Mouse (Mus musculus) cerebellum, adult 8-10 months (tissue): ENCODE measurements around the gene Ets1.

ENCODE experiments used
- DNase-seq: peaks from one replicate; pipeline ENCODE4 v3.0.0; 2022

The Ets1 gene

DNA sequence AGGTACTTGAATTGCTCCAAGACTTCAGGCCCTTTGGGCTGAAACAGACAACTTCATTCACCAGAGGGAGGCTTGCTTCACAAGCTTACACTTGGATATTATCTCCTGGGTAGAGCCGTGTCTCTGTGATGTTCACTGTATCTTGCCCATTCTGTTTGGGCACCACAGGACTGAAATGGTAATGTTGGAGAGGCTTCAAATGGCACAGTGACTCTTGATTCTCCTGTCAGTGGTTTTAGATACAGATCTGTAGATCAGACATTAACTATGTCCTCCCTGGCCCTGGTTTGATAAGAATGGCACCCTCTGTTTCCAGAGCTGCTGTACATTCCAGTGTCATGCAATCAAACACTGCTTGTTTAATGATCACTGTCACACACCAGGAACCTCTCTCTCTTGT is 77.1 kb downstream of the Ets1 start:
- DNase-seq, result no peak

DNA sequence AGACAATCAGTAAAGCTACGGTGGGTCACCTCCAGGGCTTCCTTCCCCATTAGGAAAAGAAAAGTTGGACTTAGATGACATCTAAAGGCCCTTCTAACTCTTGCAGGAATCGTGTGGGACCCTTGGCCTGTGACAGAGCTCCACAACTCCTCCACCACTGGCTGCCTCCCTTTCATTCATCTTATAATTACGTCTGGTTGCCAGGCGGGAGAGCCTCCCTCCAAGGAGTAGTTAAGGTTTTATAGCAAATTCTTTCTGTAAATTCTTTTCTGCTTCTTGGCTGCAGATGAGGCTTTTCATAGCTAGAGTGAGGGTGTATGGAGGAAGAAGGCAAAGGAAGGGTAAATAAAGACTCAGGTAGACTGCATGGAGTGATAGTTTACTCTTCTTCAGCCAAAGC is 77.8 kb downstream of the Ets1 start:
- DNase-seq, result no peak

DNA sequence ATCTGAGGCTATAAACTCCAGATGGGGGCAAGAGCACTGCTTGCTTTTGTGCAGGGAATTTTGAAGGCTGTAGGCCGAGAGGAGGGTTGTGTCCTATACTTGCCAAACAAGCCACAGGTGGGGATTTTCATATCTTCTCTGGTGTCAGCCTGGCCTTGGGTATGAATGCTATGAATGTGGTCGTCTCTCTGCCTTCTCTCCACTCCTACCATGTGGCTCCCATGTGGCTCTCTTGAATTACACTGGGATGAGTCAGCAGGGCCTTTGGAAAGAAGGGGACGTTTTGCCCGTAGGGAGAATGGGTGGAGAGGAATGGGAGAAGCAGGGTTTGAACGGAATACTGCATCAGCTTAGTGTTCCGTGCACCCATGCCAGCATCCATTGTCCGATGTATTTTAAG is 78.5 kb downstream of the Ets1 start:
- DNase-seq, result no peak

DNA sequence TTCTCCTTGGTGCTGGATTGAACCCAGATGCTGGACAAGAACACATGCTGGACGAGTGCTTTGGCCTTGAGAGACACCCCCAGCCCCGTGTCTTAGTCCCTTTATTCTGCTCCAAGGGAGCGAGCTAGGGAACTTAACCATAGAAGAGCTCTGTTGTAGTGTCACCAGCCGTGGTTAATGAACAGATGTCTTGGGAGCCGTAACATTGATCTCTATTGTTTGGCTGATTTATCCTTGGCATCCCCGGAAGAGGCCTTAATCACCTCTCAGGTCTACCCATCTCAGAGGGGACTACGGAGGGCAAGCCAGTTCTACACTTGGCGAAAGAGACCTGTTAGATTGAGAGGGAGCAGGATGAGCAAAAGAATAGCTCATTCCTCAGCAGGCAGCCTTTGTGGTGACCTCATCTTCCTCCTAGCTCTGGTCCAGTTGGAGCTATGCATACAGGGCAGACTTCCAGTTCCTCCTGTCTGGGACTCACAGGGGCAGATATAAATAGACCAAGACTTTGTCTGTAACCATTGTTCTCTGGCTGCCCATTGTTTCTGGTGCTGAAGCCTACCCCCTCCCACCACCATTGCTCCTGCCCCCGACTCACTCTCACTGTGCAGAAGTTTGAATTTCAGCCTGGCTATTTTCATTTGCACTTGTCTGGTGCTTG is 79.9 kb downstream of the Ets1 start:
- peak; percentile 41 for DNase-seq

DNA sequence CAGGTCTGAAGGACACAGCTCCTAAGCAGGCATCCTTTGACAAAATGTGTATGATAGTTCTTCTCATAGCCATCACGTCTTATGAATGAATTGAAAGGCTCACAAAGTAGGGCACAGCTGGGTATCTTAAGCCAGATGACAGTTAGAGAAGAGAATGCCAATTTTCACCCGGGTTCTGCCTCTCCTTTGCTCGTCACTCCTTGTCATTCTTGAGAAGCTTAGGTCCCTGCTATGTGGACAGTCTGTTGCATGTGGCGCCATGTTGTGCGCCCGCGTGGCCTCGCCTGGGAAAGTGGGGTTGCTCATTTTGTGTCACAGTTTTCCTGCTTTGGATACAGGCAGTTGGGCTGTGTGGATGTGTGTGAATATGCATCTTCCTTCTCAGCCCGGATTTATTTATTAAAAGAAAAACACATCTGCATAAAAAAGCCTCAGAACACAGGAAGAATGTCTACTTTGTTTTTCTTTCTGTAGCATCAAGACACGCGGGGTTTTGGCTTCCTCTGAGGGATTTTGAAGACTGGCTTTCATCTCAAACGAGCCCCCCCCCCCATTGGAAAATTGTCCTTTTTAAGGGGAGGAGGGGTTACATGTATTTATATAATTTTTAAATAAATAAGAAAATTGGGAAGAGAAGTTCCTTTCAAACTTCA is 81.4 kb downstream of the Ets1 start:
- no peak for DNase-seq

DNA sequence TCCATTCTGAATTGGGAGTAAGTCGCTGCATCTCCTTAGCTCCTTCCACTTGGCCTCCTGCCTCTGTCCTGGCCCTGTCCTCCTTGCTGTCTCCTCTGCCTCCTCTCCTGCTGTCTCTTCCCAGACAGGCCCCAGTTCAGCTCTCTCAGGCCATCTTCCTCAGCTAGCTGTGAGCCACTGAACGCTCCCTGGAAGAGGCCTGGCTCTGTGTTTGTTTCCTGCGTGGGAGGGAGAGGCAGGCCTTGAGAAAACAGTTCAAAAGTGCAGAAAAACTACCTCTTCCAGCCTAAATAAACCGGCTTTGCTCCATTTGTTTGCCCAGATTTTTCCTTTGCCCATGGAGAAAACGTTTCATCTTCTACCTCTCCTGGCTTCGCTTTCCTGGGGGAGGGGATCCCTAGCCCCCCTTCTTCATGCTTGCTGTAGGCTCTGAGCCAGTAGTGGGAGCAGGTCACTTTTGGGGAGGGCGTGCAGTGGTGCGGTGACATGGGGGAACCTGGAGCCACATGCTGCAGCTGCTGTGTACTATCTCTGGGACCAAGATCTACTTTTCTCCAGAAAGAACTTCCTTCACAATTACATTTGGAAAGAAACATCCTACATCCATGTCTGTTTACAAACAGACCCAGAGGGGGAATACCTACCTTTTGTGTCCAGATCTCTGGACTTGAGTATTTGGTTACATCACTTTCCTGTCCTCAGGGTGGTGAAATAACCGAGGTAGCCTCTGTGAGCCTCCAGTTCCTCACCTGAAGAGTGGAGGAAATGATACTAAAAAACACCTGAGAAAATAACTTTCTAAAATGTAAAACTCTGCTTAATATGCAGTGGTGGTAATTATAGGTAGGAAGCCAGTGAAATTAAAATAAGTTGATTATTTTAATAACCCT is 82.2 kb downstream of the Ets1 start:
- no peak for DNase-seq

DNA sequence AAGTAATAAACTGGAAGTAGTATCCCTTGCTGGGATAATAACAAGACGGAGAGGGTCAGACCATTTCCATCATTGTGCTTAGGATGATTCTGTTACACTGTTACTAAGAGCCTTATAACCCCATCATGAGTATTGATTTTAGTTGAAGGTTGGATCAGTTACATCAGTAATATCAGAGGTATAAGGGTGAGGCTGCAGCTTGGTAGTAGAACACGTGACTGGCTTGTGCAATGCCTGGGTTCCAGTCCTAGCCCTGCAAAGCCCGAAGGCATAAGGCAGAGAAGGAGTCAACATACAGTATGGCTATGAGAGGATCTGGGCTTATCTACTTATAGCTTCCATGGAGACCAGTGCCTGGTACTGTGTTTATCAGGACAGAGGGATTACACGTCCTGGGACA is 82.8 kb downstream of the Ets1 start:
- DNase-seq, result no peak

DNA sequence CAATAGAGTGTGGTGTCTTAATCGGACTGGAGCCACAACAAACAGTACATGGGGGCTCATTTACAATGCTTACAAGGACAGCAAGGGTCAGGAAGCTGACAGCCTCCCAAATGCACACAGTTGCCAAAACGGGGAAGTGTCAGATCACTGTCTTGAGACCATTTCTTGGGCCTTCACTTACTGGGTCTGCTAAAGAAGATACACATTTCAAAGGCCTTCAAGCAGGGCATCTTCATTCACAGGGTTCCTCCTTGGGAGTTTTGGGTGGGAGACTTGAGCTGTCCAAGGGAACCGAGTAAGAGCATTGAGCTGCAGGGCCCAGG is 83.9 kb downstream of the Ets1 start:
- no peak for DNase-seq

DNA sequence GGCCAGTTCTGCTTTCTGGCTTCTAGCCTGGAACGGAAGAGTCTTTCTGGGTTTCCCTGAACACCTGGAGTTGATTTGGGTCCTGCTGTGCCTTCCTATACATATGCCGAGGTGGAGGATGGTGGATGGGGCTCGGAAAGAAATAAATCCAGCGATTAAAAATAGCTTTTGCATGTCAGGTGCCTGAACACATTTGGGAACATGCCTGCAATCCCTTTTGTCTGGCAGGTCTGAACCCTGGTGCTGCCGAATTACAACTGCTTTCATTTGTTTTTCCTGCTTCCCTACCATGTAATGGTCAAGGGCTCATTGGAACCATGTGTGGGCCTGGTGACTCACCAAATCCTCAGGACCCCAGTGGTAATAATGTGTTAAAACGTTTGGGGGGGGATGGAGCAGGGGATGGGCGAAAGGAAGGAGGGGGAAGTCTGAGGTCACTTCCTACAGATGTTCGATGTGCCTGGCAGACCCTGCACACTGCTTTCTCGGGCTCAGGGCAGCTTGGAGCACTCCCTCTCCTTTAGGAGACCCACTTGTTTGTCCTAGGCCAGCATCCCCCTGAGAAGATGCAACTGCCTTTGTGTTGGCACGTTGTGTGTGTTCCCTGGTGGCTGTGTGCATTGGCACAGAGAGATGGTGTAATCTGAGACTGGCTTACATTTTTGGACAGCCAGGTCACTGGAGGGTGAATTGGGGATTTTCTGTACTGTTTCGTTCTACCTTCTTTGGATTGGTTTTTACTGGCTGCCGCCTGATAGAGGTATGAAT is 84.4 kb downstream of the Ets1 start:
- no peak for DNase-seq

DNA sequence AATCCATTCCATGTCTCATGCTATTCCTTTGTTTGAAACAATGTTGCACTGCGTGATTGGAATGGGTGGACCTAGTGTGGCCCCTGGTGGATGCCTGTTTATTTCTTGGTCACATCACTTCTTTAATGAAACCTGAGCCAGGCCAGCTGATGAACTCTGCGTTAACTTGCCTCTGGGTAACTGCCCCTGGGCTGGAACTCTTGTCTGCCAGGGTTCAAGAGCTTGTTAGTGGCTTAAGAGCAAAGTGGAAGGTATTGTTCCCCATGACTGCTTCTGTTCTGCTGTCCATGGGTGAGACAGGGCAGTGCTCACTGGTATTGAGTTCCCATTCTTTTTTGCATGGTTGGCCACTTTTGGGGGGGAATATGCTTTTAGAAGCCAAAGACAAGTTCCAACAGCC is 85.1 kb downstream of the Ets1 start:
- DNase-seq, result no peak

DNA sequence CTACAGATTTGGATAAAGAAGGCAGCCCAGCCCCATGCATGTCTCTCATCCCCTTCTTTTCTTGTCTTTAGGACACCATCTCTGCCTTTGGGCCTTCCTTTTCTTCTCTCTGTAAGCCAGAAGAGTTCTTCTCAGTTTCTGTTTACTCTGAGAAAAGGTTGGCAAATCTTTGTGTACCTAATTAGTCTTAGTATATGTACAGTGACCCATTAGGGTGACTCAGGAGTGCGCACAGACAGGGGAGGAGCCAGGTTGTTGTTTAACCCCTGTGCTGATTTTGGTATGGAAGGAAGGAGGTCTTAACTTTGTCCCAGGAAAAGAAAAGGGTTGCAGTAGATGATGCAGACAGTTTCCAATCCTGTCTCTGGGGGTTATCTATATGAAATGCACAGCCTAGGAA is 86.2 kb downstream of the Ets1 start:
- no peak for DNase-seq

DNA sequence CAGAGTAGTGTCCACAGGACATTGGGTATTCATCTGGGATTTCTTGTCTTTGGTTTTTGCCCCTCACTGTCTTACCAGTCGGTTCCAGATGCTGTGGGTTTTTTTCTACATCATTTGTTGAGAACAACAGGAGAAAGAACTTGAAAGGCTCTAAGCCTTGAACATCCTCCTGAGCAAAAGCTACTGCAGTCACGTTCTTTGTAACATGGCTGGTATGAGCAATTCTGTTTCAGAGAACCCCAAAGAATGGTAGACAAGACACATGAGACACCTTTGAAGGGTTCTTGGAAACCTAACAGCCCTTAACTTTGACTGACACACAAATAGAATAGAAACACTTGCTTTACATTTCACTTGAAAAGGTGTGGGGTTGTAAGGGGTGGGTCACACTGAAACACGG is 86.9 kb downstream of the Ets1 start:
- DNase-seq, result no peak

DNA sequence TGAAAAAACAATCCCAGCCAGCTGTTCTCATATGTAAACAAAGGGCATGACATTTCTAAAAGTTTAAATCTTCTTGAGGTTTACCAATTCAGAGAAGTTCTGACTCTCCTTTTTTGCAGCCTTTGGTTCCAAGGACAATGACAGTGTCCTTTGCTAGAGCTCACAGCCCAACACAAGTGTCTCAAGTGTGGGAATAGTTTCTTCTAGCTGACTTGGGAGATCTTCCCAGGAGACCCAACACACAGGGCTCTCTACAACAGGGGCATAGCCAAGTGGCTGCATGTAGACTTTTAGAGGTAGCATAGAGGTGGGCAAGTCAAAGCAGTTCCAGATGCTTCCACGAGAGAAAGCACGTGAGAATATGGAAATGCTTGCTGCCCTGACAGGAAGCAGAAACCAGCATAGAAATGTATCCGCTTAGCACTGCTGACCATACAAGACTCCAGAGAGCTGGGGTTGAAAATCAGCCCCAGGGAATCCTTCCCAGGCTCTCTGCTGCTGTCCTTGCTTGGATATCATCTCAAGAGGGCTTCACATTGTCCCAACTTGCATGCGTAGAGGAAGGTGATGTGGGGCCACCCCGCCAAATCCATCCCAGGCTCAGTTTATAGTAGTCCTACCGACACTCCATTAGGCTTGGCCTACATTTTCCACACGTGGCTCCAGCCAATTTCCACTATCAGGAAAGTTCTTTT is 88.3 kb downstream of the Ets1 start:
- no peak for DNase-seq

DNA sequence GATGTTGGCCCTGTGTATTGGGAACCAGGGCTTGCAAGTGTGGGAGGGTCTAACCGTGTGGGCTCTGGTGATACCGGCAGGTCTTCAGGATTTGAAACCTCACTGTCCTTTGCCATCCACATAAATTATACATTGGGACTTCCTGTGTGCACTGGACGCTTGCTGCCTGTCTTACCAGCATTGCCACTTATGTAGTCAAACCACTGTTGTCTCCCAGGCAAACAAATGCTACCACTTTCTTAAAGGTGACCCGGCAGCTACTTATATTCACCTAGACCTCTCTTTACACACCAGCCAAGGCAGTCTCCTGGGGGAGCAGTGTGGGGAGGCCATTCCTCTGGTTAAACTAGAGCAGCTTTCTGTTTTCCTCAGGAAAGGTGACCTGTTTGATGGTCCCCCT is 89.9 kb downstream of the Ets1 start:
- no peak for DNase-seq

DNA sequence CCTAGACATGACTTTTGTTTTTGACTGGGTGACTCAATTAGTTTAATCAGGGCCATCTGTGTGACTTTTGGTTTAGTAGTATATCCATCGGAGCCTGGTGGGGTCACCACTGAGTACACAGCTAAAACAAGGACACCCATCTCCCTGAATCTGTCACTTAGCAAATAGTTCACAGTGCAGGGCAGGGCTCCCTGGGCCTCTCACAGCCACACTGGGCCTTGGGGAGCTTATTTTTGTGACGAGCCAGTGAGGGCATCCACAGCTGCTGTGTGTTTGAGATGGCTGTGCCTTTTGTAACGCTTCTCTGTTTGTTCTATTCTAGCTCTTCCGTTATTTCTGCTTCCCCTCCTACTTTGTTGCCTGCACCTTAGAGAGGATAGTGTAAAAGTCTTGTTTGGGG is 90.6 kb downstream of the Ets1 start:
- no peak for DNase-seq

DNA sequence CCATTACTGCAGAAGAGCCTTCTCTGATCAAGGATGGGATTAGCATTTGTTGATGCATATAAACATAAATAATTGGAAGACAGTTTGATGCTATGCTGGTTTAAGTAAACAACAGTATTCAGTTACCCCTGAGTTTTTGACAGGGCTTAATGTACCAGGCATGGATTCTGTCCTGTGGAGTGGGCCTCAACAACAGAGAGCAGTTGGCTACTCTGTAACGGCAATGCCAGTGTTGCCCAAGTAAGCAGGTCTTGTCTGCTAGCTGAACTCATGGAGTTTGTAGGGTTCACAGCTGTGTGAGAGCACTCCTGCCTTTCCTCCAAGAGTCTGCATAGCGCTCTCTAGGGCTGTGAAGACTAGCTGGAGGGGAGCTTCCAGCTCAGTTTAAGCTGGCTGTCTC is 91.0 kb downstream of the Ets1 start:
- DNase-seq, result no peak

DNA sequence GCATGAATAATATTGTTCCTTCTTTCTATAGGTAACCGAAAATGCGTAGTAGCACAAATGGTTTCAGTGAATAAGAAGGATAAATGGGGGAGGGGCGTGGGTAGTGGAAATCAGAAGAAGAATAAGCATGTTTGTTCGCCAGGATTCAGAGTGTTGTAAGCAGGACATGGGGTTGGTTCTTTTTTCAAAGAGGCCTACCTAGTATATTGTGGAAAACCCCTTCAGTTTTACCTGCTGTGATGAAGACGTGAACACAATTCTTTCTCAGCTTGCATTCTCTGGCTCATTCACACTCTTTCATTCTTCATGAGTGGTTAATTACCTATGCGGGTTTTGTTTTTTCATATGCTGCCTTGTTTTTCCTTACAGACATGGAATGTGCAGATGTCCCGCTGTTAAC is 92.3 kb downstream of the Ets1 start:
- no peak for DNase-seq

DNA sequence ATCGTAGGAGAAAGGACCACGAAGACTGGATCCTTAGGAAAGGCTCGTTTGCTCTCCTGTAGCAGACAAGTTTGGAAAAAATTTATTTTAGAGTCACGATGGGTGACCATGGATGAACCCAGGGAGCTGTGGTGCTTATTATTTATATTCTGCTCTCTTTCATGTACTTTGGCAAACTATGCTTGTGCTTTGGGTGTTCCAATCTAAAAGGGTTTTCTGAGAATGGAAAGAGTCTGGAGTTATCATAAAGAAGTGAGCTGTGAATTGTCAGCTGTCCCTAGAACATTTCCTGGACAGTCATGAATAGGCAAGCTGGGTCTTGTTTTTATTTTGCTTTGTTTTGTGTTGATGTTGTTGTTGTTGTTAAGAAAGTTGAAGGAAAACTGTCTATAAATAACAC is 92.8 kb downstream of the Ets1 start:
- no peak for DNase-seq

DNA sequence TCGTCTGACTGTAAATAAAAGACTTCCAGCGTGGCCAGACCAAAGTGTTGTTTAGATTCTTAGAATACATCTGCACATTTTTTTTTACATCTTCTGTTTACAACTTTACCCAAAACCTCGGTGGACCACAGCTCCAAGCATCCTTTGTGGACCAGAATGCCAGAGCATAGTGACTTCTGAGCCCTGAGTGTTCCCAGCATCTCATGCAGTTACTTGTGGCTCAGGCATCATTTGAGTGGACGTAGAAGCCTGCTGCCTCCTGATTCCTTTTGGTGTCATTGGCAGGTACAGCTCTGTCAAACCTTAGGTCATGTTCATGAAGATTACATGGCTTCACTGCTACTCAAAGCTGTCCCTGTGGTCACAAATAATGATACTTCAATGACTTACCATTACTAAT is 93.2 kb downstream of the Ets1 start:
- no peak for DNase-seq

DNA sequence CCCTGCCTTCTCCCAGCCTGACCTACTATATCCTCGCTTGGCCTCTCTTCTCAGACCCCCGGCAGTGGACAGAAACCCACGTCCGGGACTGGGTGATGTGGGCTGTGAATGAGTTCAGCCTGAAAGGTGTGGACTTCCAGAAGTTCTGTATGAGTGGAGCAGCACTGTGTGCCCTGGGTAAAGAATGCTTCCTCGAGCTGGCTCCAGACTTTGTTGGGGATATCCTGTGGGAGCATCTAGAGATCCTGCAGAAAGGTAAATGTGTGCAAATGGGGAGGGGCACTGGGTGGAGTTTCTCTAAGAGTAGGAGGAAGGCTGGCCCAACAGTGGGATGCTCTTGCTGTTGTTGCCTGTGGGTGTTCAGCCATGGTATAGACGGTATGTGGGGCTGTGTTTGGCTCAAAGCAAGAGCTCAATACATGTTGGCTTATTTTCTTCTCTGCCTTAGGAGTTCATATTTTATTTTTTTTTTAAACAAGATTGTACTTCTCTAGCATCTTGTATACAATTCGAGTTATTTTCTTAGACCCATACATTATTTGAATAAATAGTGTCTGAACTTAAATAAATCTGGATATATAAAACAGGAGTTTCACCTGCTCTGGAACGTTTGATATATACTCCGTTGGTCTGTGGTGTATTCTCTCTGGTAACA is 94.1 kb downstream of the Ets1 start:
- DNase-seq, result no peak

DNA sequence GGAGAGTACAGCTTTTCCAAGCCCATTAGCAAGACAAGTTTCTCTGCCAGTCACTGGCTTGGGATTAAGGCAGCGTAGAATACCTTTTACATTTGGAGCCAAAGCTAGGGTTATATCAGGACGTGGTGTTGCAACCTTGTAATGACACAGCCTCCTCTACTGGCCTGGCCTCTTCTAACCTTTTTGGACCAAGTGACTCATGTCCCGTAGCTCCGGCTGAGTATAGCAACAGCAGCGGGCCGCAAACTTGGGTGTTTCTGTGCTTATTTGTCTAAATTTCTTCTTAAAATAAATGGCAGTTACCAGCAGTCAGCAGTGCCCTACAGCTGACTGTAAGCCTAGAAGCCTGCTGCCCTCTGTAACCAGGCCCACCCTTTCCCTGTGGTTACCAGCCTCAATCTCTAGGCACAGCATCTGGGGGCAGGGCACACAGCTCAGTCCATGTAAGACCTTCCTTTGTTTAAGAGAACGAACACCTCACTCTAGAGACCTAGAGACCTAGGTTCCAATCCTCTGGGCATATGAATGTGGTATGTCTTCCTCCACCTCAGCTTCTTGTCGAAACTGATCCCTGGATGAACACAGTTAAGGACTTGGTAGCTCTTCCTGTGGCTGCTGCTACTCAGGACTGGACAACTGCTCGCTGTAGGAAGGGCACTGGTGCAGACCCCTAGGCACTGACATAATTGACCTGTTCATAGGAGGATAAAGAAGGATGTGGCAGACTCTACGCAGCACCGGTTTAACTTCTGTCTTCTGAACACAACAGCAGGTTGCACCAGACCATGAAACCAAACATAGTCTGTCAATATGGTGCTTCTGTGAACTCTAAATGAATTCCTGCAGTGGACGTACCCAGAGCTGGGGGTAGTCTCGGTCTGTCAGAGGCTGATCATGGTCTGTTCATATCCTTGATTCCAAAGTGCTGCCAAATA is 94.9 kb downstream of the Ets1 start:
- DNase-seq, result no peak
